Mouse (Mus musculus) stomach, adult 2 months (tissue): Measurements from ENCODE around the gene Adgrl4. TPM values are rescaled to one million over a fixed set of nuclear protein-coding genes. Genes with fewer than 3 reads are reported as not detected.

Experiments used
- polyA plus RNA-seq: library from polyadenylated mRNA; depleted of rRNA; stranded (reverse); fragments of >200 nt; gene quantifications from 2 replicates; pipeline ENCODE4 v1.2.3, GENCODE M21; 2012; rRNA removed

Adgrl4 gene
- polyA plus RNA-seq = 0.44 and 1.2 TPM in 2 replicates

DNA sequence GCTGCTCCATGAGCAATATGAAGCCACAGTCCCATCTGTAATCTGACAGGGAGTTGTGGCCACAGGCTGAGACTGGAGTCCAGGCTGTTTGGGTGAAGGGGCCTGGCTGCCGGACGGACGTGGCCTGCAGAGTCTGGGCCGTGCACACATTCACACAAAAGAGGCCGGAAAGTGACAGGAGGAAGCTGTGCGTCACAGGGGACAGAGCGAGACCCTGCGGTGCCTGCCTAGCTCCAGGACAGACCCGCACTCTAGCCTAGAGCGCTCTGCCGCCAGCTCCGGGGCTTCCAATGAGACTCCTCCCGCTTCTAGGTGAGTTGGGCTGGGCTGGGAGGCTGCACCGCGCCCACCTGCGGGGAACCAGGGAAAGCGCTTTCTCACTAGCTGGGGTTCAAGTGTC lies at the start of gene Adgrl4:
Adgrl4 (plus strand) TSS at position 195 of the 400 bp plus-strand sequence.

